Mouse (Mus musculus): ENCODE data around the gene Ccdc80.

DNA sequence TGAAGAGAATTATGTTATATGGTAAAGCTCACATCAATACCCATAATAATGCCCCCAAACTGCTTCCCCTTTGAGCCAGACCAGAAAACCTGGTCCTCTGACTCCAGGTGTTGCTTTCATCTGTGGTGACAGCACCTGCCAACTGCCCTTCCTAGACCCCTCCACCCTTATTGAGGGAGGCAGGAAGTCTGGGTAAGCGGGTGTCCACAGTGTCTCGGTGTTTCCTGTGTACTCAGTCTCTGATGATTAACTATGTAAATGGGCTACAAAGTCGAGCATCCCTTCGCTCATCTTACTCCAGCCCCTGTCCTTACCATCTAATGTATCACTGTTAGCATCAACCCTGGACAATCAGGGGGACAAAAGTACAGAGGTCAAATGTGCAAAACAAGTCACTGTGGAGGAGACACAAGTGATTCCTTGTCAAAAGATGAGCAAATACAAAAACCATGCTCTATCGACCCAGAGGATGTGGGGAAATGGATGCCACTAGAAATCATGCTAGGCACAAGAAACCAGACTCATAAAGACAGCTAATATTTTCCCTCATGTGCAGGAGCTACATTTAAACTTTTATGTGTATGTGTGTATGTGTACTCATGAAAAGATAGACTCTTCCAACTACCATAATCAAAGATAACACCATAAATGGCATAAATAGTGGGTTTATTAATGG is 15.1 kb downstream of the Ccdc80 start:
- TF ChIP-seq CTCF (IDR thresholded peaks at IDR 0.05; ENCODE audit: borderline replicate concordance, control insufficient read depth, extremely low read depth, insufficient read depth, low read length, poor library complexity) (no peak), POLR2A (IDR thresholded peaks at IDR 0.05; ENCODE audit: control insufficient read depth, extremely low read depth, insufficient read depth, low read length, poor library complexity) (no peak)

Measured in thymus, adult 2 months (tissue).